Mouse (Mus musculus): ENCODE data around the gene Pdcd2.

- TF ChIP-seq CTCF (IDR thresholded peaks at IDR 0.05; ENCODE audit: extremely low read depth, insufficient read length, insufficient replicate concordance, low read depth, low read length) (no peak), POLR2A (IDR thresholded peaks at IDR 0.05; ENCODE audit: low read depth, low read length) (no peak)
These were observed 22.6 kb upstream of the Pdcd2 start for GRCm38 (mm10) chr17:15549713-15550112.

Data from small intestine, adult 2 months (tissue).